Mouse (Mus musculus) kidney, embryonic 15.5 days (tissue): ENCODE data around the gene Npl. TPM values are rescaled to one million over a fixed set of nuclear protein-coding genes. Genes with fewer than 3 reads are reported as not detected.
"Not testable (repeated sequence)": the region's sequence is repeated elsewhere in the genome, so short reads cannot be mapped to it uniquely, and the experiment has no call there.

ENCODE experiments used
- ATAC-seq: fragments of 200-750 bp; cut with Nextera tagmentation; replicated peaks from 2 replicates; pipeline ENCODE4 v1.8.0; 2017; ENCODE audit warnings: moderate TSS enrichment; ENCODE audit not compliant: low FRiP score
- H3K27ac ChIP-seq: fragments of 300-500 bp; sonication (generic); 2 replicates; pipeline ENCODE4 v1.5.1; 2015; ENCODE audit warnings: mild to moderate bottlenecking, inconsistent platforms
- H3K27me3 ChIP-seq: fragments of 300-500 bp; sonication (generic); 2 replicates; pipeline ENCODE4 v1.6.1; 2015; ENCODE audit warnings: inconsistent platforms
- H3K36me3 ChIP-seq: fragments of 300-500 bp; sonication (generic); 2 replicates; pipeline ENCODE4 v1.6.1; 2015; ENCODE audit warnings: inconsistent platforms
- H3K4me1 ChIP-seq: fragments of 300-500 bp; sonication (generic); 2 replicates; pipeline ENCODE4 v1.6.1; 2015; ENCODE audit warnings: inconsistent platforms
- H3K4me2 ChIP-seq: fragments of 300-500 bp; sonication (generic); 2 replicates; pipeline ENCODE4 v1.6.1; 2015; ENCODE audit warnings: moderate library complexity, mild to moderate bottlenecking, inconsistent platforms
- H3K4me3 ChIP-seq: fragments of 300-500 bp; sonication (generic); replicated peaks from 2 replicates; pipeline ENCODE4 v1.5.1; 2015; ENCODE audit warnings: mild to moderate bottlenecking, inconsistent platforms
- H3K9ac ChIP-seq: fragments of 300-500 bp; sonication (generic); 2 replicates; pipeline ENCODE4 v1.6.1; 2015; ENCODE audit warnings: mild to moderate bottlenecking, inconsistent platforms
- H3K9me3 ChIP-seq: fragments of 300-500 bp; sonication (generic); replicated peaks from 2 replicates; pipeline ENCODE4 v1.6.1; 2016; ENCODE audit warnings: inconsistent platforms
- WGBS: fragments of 180-500 bp; shearing (Covaris S2); methylation state at CpG from one replicate; pipeline ENCODE4 v1.1.7; 2015; ENCODE audit warnings: mixed read lengths; 5-methylcytosine and 5-hydroxymethylcytosine counted together
- polyA plus RNA-seq: library from polyadenylated mRNA; unstranded; fragments of >200 nt; fragmentation: Nextera tagmentation; extraction: Ambion mirVana; gene quantifications from 2 replicates; pipeline ENCODE4 v1.2.1, GENCODE M21; 2015

Gene Npl
- polyA plus RNA-seq, 1 experiment from 2014 or later = 23.3 TPM

DNA sequence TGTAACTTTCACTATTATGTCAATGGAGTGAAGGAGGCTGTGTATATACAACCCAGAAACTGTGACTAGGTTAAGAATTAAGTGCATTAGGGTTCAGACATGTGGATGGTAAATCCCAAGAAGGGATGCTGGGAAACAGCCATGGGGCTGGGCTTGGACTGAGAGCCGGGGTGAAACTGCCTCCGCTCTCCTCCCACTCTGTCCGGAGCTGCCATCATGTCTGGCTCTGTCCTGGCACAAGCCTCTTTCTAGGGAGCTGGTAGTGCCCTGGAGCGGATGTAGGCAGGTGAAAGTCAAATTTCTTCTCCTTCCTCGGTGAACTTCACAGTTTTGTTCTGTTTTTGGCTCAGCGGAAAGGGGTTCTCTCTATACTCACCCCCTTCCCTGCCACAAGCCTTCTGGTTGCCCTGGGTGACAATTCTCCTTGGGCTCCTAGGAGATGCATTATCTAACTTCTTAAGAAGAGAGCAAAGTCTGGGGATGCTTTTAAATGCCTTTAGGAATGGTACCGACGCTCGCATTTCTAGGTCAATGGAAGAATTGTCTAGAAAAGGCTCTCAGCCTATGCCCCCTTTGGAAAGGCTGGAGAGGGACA lies 10.0 kb downstream of the Npl start:
- H3K9me3 ChIP-seq = no peaks in the 10 kb centered on the region
- H3K27ac ChIP-seq = no peak overlapping the region
- no peak overlapping the region for H3K4me3 ChIP-seq
- WGBS = 83% methylated on average over 9 of the region's 9 CpGs
- no peaks in the 10 kb centered on the region for H3K36me3 ChIP-seq
- ATAC-seq = no peak
- no peak overlapping the region for H3K9ac ChIP-seq
- H3K4me1 ChIP-seq = peaks cover 21% of the 10 kb centered on the region
- no peaks in the 10 kb centered on the region for H3K27me3 ChIP-seq
- H3K4me2 ChIP-seq = no peak overlapping the region

DNA sequence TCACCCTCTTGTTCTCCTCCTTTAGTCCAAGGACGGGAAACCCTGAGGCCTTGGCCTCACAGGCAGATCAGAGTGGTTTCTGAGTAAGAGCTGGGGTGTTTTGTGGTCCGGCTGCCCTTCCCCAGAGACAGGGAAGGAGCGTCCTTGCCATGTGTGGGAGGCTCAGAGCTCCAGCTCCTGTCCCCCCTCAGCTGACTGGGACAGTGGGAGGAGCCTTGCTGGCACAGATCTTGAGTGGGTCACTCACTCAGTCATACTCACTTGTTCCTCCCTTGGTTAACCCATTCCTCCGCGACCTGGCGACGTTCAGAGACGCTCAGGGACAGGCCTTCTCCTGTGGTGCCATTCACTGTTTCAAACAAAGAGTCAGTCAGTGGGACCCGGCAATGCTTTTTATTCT lies 14.2 kb downstream of the Npl start:
- no peaks in the 10 kb centered on the region for H3K36me3 ChIP-seq
- H3K4me1 ChIP-seq = peaks cover 19% of the 10 kb centered on the region
- H3K27ac ChIP-seq = 0 out of 2 replicates have a peak overlapping the region, but pooled peaks have one; percentile 6
- no peaks in the 10 kb centered on the region for H3K9me3 ChIP-seq
- H3K4me3 ChIP-seq = no peak overlapping the region
- H3K4me2 ChIP-seq = no peak overlapping the region
- no peak; the same call in 1 of the 2 replicates for ATAC-seq
- H3K27me3 ChIP-seq = no peaks in the 10 kb centered on the region
- 57% methylated on average over 9 of the region's 9 CpGs for WGBS
- H3K9ac ChIP-seq = no peak overlapping the region

DNA sequence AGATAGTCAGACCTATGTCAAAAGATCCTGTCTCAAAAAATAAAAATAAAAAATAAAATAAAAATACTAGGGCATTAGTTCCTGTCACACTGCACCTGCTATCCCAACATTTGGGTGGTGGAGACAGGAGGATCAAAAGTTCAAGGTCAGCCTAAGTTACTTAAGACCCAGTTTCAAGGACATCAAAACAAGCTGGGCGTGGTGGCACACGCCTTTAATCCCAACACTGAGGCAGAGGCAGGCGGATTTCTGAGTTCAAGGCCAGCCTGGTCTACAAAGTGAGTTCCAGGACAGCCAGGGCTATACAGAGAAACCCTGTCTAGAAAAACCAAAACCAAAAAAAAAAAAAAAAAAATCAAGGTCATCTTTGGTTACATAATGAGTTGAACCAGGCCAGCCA lies 16.9 kb downstream of the Npl start:
- H3K9ac ChIP-seq, H3K4me2 ChIP-seq, H3K36me3 ChIP-seq, ATAC-seq, H3K9me3 ChIP-seq, H3K27me3 ChIP-seq, H3K4me3 ChIP-seq: not testable (repeated sequence)
- peaks cover 19% of the 10 kb centered on the region for H3K4me1 ChIP-seq
- peak overlapping the region; percentile 70; the same call in 1 of the 2 replicates for H3K27ac ChIP-seq
- 93% methylated on average over 3 of the region's 3 CpGs for WGBS

DNA sequence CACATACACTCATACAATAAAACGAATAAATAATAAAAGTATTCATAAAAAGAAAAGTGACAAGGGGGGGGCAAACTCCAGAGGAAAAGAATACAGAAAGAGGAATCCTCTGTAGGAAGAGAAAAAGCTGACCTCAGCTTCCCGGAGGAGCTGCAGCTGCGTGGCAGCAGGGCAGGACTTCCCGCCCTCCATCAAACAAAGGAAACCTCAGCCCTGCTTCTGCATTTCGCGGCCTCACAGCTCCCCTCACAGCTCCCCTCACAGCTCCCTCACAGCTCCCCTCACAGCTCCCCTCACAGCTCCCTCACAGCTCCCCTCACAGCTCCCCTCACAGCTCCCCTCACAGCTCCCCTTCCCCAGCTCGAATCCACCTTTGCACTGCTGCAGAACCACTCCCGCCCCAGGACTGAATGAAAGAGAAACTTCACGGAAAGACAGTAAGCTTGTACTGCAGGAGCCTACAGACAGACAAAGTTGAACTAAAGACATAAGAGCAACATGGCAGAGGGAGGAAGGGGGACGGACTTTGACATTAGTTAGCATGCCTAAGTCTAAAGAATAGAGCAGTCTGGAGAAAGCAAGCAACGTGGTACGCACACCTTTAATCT lies 17.5 kb downstream of the Npl start:
- H3K27me3 ChIP-seq = no peaks in the 10 kb centered on the region
- H3K4me3 ChIP-seq = no peak overlapping the region; the same call in 1 of the 2 replicates
- H3K4me1 ChIP-seq = peaks cover 19% of the 10 kb centered on the region
- peak overlapping the region; percentile 17; the same call in 1 of the 2 replicates for H3K9ac ChIP-seq
- H3K9me3 ChIP-seq = no peaks in the 10 kb centered on the region
- H3K4me2 ChIP-seq = peak overlapping the region; percentile 48
- H3K36me3 ChIP-seq = no peaks in the 10 kb centered on the region
- peak; percentile 49; the same call in 1 of the 2 replicates for ATAC-seq
- H3K27ac ChIP-seq = peak overlapping the region; percentile 70
- 19% methylated on average over 12 of the region's 12 CpGs for WGBS

DNA sequence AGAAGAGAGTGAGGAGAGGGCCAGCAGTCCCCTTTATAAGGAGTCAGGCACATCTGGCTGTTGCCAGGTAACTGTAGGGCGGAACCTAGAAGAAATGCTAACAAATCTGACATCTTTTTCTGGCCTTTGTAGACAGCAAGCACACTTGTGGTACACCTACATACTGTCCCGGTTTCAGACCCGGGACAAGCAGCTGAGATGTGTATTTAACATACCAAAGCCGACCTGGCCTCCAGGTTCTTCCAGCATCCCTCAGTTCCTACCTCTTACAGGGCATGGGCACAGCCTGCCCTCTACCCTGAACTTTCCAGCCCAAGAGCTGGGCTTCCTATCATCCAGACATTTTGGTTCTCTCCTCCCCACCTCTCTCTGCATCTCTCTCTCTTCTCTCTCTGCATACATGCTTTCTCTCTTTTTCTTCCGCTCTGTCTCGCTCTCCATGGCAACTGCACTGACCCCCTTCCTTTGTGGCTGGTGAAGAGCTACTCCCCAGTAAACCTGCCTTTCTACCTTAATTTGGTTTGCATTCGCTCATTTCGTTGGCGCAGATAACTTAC lies 18.1 kb downstream of the Npl start:
- peak overlapping the region; percentile 48 for H3K4me2 ChIP-seq
- peak overlapping the region; percentile 17; the same call in 1 of the 2 replicates for H3K9ac ChIP-seq
- ATAC-seq = no peak; the same call in 1 of the 2 replicates
- no peaks in the 10 kb centered on the region for H3K27me3 ChIP-seq
- peaks cover 19% of the 10 kb centered on the region for H3K4me1 ChIP-seq
- H3K4me3 ChIP-seq = no peak overlapping the region
- WGBS = 34% methylated on average over 9 of the region's 9 CpGs
- no peaks in the 10 kb centered on the region for H3K9me3 ChIP-seq
- H3K36me3 ChIP-seq = no peaks in the 10 kb centered on the region
- H3K27ac ChIP-seq = peak overlapping the region; percentile 70

DNA sequence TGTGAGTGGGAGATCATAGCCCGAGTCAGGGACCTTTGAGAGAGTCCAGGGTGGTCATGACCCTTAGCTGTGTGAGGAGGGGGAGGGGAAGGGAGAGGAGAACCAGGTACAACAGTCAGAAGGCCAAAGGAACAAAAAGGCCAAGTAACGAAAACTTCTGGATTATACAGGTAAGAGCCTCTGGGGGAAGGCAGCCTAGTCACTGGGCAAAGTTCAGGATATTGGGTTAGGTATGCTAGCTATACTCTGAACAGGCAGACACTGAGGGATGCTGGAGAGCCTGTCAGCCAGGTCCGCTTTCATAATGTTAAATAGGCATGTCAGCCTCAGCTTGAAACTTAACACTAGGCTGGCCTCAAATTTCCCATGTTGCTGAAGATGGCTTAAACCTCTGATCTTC lies 27.7 kb downstream of the Npl start:
- Histone ChIP-seq H3K27me3 (no peaks in the 10 kb centered on the region), H3K4me2 (no peak overlapping the region), H3K27ac (peak overlapping the region; percentile 14; the same call in 1 of the 2 replicates), H3K4me1 (peaks cover 10% of the 10 kb centered on the region; the same call in 1 of the 2 replicates), H3K9ac (no peak overlapping the region), H3K4me3 (no peak overlapping the region), H3K36me3 (no peaks in the 10 kb centered on the region), H3K9me3 (no peaks in the 10 kb centered on the region)
- WGBS = 44% methylated on average over 3 of the region's 3 CpGs
- 0 out of 2 replicates have a peak, but pooled peaks have one; percentile 30 for ATAC-seq

DNA sequence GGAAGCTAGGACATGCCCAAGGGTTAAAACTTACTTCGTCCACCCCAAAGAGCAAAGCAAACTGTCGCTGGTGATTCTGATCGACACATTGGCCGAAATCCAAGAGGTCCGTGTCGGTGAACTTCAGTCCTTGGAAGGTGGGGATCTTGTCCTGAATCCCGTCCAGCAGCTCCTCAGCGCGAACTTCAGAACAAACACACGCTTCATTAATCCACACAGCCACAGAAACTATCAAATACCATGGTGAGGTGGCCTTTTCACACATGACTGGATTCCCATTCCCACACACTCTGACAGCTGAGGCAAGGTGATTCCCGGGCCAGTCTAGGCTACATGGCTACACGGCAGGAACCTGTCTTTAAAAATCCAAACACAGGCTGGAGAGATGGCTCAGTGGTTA lies 34.5 kb downstream of the Npl start:
- 0 out of 2 replicates have a peak overlapping the region, but pooled peaks have one; percentile 23 for H3K27ac ChIP-seq
- H3K27me3 ChIP-seq = no peaks in the 10 kb centered on the region
- peak; percentile 80 for ATAC-seq
- H3K4me2 ChIP-seq = no peak overlapping the region
- no peak overlapping the region for H3K4me3 ChIP-seq
- no peaks in the 10 kb centered on the region for H3K36me3 ChIP-seq
- whole genome bisulfite sequencing = 40% methylated on average over 12 of the region's 12 CpGs
- H3K9me3 ChIP-seq = no peaks in the 10 kb centered on the region
- no peak overlapping the region for H3K9ac ChIP-seq
- H3K4me1 ChIP-seq = peaks cover 8% of the 10 kb centered on the region; the same call in 1 of the 2 replicates

DNA sequence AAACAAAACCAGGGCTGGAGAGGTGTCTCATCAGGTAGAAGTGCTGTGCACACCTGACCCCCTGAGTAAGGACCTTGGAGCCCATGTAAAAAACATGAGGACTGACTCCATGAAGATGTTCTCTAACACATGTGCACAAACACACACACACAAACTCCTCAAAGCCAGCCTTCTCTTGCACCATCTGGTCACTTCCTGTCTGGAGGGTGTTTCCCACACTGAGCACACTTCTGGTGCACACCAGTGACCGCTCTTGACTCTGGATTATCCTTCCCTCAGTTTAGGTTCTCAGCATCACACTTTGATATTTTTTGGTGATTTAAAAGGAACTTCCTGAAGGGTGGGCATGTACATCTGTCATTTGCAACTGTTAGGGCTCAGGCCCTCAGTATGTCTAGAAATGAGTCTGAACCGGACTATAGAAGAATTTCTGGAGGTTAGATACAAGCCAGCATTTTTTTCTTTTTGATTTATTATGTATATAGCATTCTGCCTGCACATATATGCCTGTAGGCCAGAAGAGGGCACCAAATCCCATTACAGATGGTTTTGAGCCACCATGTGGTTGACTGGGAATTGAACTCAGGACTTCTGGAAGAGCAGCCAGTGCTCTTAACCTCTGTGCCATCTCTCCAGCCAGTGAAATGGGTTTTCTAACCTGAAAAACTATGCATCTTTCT lies 39.4 kb downstream of the Npl start:
- H3K4me1 ChIP-seq = peaks cover 7% of the 10 kb centered on the region

DNA sequence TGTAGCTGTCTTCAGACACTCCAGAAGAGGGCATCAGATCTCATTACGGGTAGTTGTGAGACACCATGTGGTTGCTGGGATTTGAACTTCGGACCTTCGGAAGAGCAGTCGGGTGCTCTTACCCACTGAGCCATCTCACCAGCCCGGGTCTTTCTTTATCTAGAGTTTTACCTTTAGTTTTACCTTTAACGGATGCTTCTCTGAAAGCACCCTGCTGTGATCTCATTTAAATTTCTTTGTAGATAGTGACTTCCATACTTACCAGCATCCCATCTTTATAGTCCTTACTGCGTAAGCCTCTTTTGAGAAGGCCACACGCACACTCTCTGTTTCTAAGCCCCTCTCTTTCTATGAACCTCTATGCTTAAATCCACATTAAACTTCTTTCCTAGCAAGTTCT lies 40.3 kb downstream of the Npl start:
- WGBS = 66% methylated on average over 8 of the region's 8 CpGs
- H3K9ac ChIP-seq, H3K36me3 ChIP-seq, H3K4me2 ChIP-seq, H3K4me3 ChIP-seq, H3K27me3 ChIP-seq, H3K9me3 ChIP-seq, H3K27ac ChIP-seq, H3K4me1 ChIP-seq, ATAC-seq: not testable (repeated sequence)

More for the DNA sequence above, 39.4 kb downstream of the Npl start:
- ATAC-seq = no peak
- WGBS = 63% methylated on average over 2 of the region's 2 CpGs
- Histone ChIP-seq H3K9me3 (no peaks in the 10 kb centered on the region), H3K36me3 (no peaks in the 10 kb centered on the region), H3K27me3 (no peaks in the 10 kb centered on the region), H3K9ac (no peak overlapping the region), H3K4me3 (no peak overlapping the region), H3K4me2 (no peak overlapping the region), H3K27ac (no peak overlapping the region)

DNA sequence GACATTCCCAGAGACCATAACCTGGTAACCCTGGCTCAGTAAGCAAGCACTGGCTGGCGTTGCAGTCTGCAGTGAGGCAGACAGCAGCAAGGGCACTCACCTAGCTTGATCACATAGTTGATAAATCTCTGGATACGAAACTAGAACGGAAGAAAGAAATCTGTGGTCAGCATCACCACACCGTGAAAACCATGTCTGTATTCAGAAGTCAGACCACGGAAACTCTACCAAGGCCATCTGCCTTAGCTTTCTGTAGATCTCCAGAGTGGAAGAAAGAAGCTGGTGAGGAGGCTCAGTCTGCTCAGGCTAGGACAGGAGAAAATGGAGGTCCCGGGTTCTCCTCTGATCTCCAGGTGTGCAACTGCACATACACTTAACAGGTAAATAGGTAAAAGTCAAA lies 40.8 kb downstream of the Npl start:
- WGBS = 75% methylated on average over 6 of the region's 6 CpGs
- no peaks in the 10 kb centered on the region for H3K27me3 ChIP-seq
- H3K27ac ChIP-seq = no peak overlapping the region
- no peaks in the 10 kb centered on the region for H3K9me3 ChIP-seq
- H3K4me1 ChIP-seq = peaks cover 3% of the 10 kb centered on the region; the same call in 1 of the 2 replicates
- H3K9ac ChIP-seq = no peak overlapping the region
- no peaks in the 10 kb centered on the region for H3K36me3 ChIP-seq
- H3K4me3 ChIP-seq = no peak overlapping the region
- H3K4me2 ChIP-seq = no peak overlapping the region
- no peak for ATAC-seq

DNA sequence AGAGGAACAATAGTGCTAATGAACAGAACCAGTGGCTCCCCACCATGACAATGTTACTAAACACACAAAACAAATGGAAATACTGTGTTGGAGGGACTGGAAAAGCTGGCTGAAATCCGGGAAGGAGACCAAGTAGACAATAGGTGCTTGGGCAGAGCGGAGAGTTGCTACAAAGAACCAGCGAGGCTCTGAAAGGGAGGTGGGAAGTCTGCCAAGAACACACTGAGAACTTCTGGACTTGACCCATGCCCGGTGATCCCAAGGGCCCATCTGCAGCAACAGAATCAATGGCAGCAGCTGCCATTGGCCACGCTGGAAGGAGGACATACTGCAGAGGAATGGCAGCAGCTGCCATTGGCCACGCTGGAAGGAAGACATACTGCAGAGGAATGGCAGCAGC lies 43.6 kb downstream of the Npl start:
- no peak overlapping the region for H3K4me2 ChIP-seq
- no peak overlapping the region for H3K9ac ChIP-seq
- WGBS = 79% methylated on average over 6 of the region's 6 CpGs
- H3K27me3 ChIP-seq = no peaks in the 10 kb centered on the region
- H3K36me3 ChIP-seq = no peaks in the 10 kb centered on the region
- peaks cover 3% of the 10 kb centered on the region; the same call in 1 of the 2 replicates for H3K4me1 ChIP-seq
- no peak overlapping the region for H3K4me3 ChIP-seq
- no peak for ATAC-seq
- no peaks in the 10 kb centered on the region for H3K9me3 ChIP-seq
- H3K27ac ChIP-seq = no peak overlapping the region
